Mouse (Mus musculus): ENCODE results near the gene Igsf23. TPM values are rescaled to one million over a fixed set of nuclear protein-coding genes. Genes with fewer than 3 reads are reported as not detected.
A peak's percentile ranks its signal among the peaks of the same experiment; 100 is the strongest.
"Not testable (repeated sequence)": the region's sequence is repeated elsewhere in the genome, so short reads cannot be mapped to it uniquely, and the experiment has no call there.

The Igsf23 gene
- not detected in 2 replicates for polyA plus RNA-seq (2016; fragmentation: Nextera tagmentation; extraction: Ambion mirVana)

DNA sequence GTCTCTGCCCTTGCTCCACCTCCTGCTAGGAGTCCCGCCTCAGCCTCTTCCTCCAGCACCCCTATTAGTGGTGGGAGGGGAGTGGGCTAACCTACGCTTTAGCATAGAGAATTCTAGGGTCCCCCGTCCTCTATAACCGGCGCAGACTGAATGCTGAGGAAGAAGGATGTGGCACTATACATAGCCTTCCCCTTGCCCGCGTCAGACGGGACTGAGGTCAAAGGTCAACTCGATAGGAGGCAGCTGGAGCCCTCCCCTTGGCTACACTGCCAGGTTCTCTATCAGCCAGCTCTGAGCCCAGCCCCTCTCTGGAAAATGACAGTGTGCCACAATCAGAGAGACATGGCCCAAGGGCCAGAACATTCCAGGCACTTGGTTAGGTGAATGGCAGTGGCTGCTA, at the start of gene Igsf23:
Igsf23 (minus strand) TSS at position 168 of the 400 bp plus-strand sequence.
- Histone ChIP-seq H3K4me2 (replicated peaks) (no peak within 1 kb of the TSS), H3K27ac (replicated peaks) (no peak within 1 kb of the TSS), H3K9ac (replicated peaks) (no peak within 1 kb of the TSS), H3K9me3 (no peaks in the 10 kb centered on the region), H3K36me3 (no peaks in the 10 kb centered on the region), H3K27me3 (no peaks in the 10 kb centered on the region), H3K4me1 (no peaks in the 10 kb centered on the region), H3K4me3 (no peak within 1 kb of the TSS)
- ATAC-seq (ENCODE audit: low FRiP score, low read depth): no peak
- 58% methylated on average over 9 of the region's 9 CpGs for WGBS

DNA sequence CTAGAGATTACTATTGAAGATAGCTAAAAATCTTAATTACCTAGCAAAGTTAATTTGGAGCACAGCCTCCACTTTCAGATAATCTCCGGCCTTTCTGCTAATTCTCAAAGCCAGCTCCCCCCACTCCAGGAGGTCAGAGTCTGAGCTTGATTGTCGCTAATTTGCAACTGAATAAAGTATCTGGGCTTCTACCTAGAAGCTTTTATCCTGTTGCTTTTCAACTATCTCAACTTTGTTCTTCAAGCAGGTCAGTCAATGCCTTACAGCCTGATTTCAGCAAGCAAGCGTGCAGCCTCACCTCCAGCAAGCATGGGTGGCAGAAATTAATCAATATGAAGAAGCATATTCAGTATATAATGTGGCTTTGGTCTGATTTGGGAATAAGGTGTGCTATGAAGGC, 46.2 kb upstream of the Igsf23 start:
- H3K9me3 ChIP-seq: peaks cover 12% of the 10 kb centered on the region
- not testable (repeated sequence) for ATAC-seq (ENCODE audit: low FRiP score, low read depth); H3K27ac ChIP-seq (replicated peaks); H3K9ac ChIP-seq (replicated peaks); H3K27me3 ChIP-seq; H3K4me2 ChIP-seq (replicated peaks); H3K36me3 ChIP-seq; H3K4me1 ChIP-seq; H3K4me3 ChIP-seq
- WGBS: 62% methylated on average over 3 of the region's 3 CpGs

DNA sequence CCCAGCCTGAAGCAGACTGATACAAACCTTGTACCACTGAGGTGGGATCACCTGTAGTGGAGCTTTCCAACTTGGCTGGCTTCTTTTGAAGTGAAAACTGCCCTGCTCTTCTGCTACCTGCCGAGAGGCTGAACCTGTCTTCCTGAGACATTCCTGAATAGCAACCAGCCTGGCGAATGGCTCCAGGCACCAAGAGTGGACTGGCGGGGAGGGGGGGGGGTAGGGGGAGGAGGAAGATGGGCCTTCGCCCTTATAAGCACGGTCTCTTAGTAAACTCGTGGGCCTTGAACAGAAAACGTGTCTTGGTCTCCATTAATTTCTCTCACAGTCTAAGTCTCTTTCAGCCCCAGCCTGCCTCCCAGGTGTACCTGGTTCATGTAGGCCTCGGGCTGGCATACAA, 40.6 kb upstream of the Igsf23 start, which contains the start of gene Nlrp9b:
Nlrp9b (plus strand) TSS at position 301 of the 400 bp plus-strand sequence.
- ATAC-seq (ENCODE audit: low FRiP score, low read depth); H3K36me3 ChIP-seq; H3K27me3 ChIP-seq; H3K27ac ChIP-seq (replicated peaks); H3K4me3 ChIP-seq; H3K4me1 ChIP-seq; H3K4me2 ChIP-seq (replicated peaks); H3K9ac ChIP-seq (replicated peaks): not testable (repeated sequence)
- WGBS: 69% methylated on average over 8 of the region's 8 CpGs
- H3K9me3 ChIP-seq: peaks cover 22% of the 10 kb centered on the region

DNA sequence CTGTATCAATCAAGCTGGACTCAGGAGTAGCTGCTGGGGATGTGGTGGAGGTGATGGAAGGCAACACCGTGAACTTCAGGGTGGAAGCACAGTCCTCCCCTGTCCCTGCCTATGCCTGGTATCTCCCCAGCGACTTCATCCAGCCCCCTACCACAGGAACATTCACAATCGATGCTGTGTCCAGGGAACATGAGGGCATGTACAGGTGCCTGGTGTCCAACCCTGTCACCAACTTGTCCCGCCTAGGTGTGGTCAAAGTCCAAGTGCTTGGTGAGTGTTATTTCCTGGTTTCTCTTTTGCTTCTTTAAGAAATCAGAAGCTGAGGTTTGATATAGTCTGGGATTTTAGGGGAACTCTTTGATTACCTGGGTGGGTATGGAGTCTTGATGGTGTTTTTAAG, 21.0 kb upstream of the Igsf23 start:
- no peaks in the 10 kb centered on the region for H3K27me3 ChIP-seq
- no peaks in the 10 kb centered on the region for H3K4me1 ChIP-seq
- no peak overlapping the region for H3K9ac ChIP-seq (replicated peaks)
- no peak overlapping the region for H3K4me2 ChIP-seq (replicated peaks)
- WGBS: 86% methylated on average over 4 of the region's 4 CpGs
- no peak overlapping the region for H3K27ac ChIP-seq (replicated peaks)
- H3K9me3 ChIP-seq: peaks cover 32% of the 10 kb centered on the region
- H3K36me3 ChIP-seq: no peaks in the 10 kb centered on the region
- no peak overlapping the region for H3K4me3 ChIP-seq
- no peak for ATAC-seq (ENCODE audit: low FRiP score, low read depth)

DNA sequence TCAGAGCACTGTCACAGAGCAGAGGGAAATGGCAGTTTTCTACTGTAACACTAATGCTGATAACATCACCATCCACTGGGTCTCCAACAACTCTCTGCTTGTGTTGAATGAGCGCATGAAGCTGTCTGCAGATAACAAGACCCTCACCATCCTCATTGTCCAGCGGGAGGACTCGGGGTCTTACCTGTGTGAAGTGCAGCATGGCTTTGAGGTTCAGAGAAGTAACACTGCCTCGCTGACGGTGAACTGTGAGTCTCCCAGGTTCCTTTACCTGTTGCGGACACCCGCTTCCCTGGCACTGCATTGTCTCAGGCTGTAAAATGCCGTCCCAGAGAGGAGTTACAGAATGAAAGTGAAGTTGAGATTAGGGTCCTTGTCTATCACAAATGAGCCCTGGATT, 19.6 kb upstream of the Igsf23 start:
- H3K9me3 ChIP-seq: peaks cover 32% of the 10 kb centered on the region
- H3K27ac ChIP-seq (replicated peaks): no peak overlapping the region
- no peak overlapping the region for H3K4me2 ChIP-seq (replicated peaks)
- no peaks in the 10 kb centered on the region for H3K4me1 ChIP-seq
- no peak overlapping the region for H3K4me3 ChIP-seq
- H3K9ac ChIP-seq (replicated peaks): no peak overlapping the region
- WGBS: 94% methylated on average over 8 of the region's 8 CpGs
- H3K36me3 ChIP-seq: no peaks in the 10 kb centered on the region
- no peaks in the 10 kb centered on the region for H3K27me3 ChIP-seq
- ATAC-seq (ENCODE audit: low FRiP score, low read depth): no peak

DNA sequence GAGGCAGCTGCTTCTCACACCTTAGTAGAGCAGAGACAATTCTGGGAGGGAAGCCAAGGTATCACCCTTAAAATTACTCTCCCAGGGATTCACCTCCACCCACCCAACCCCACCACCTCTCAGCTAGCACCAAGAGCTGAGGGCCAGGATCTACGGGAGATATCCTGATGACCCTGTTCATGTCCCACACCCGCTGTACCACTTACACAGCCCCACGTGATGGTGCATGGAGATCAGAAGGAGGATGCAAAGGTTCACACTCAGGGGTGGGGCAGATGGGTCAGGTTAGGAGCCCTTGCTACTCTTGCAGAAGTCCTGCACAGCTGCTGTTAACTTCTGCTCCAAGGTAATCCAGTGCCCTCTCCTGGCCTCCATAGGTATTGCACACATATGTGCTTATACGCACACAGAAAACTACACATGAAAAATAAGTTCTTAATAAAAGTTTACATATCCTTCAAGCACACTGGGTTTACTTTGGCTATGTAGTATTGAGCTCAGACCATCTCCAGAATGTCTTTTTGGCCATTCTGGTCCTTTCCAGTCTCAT, 19.1 kb upstream of the Igsf23 start:
- H3K27ac ChIP-seq (replicated peaks): no peak overlapping the region
- no peak overlapping the region for H3K9ac ChIP-seq (replicated peaks)
- no peak overlapping the region for H3K4me2 ChIP-seq (replicated peaks)
- 92% methylated on average over 4 of the region's 4 CpGs for WGBS
- H3K9me3 ChIP-seq: peaks cover 32% of the 10 kb centered on the region
- H3K4me3 ChIP-seq: no peak overlapping the region
- no peak for ATAC-seq (ENCODE audit: low FRiP score, low read depth)
- no peaks in the 10 kb centered on the region for H3K4me1 ChIP-seq
- H3K27me3 ChIP-seq: no peaks in the 10 kb centered on the region
- H3K36me3 ChIP-seq: no peaks in the 10 kb centered on the region

DNA sequence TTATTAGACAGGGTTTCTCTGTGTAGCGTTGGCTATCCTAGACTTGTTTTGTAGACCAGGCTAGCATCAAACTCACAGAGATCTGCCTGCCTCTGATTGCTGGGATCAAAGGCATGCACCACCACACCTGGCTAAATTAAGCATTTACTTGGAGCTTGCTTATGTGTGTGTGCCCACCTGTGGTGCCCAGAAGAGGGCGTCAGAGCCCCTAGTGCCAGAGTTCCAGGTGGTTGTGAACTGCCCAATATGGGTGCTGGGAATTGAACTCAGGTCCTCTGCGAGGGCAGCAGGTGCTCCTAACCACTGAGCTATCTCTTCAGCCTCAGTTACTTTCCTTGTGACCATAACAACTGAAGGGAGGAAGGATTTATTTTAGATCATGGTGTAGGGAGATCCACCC, 18.6 kb upstream of the Igsf23 start:
- Histone ChIP-seq H3K4me1 (no peaks in the 10 kb centered on the region), H3K27me3 (no peaks in the 10 kb centered on the region), H3K36me3 (no peaks in the 10 kb centered on the region), H3K9ac (replicated peaks) (no peak overlapping the region), H3K4me2 (replicated peaks) (no peak overlapping the region), H3K27ac (replicated peaks) (no peak overlapping the region), H3K9me3 (peaks cover 32% of the 10 kb centered on the region), H3K4me3 (no peak overlapping the region)
- 74% methylated on average over 3 of the region's 3 CpGs for WGBS
- ATAC-seq (ENCODE audit: low FRiP score, low read depth): no peak

DNA sequence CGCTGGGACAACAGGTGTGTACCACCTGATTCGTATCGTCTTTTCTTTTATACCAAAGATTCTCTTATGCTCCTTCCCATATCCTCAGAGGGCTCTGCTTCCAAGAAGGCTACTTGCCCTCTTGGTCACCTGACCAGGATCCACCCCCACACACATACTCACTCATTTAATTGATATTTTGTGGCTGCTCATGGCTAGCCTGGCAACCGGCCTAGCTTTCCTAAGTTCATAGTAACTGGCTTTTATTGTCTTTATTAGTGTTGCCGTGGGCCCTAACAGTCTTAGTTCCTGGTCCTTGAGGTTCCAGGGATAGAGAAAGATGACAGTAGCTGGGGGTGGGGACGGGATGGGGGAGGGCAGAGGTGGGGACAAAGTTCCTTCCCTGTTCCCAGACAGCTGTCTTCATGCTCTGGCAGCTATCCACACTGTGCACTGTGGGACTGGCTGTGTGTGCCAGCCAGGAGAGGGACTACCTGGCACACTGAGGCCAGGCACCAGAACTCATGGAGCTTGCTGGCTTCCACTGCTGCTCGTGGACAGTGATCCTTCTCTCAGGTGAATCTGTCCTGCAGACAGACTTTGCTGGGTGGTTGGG, 14.5 kb upstream of the Igsf23 start, which contains the start of gene Ceacam20:
Ceacam20 (plus strand) TSS at position 428 of the 595 bp plus-strand sequence.
- no peaks in the 10 kb centered on the region for H3K4me1 ChIP-seq
- no peaks in the 10 kb centered on the region for H3K36me3 ChIP-seq
- H3K9me3 ChIP-seq: peaks cover 13% of the 10 kb centered on the region
- no peaks in the 10 kb centered on the region for H3K27me3 ChIP-seq
- WGBS: 82% methylated on average over 7 of the region's 7 CpGs
- no peak within 1 kb of the TSS for H3K9ac ChIP-seq (replicated peaks)
- no peak within 1 kb of the TSS for H3K4me3 ChIP-seq
- no peak for ATAC-seq (ENCODE audit: low FRiP score, low read depth)
- no peak within 1 kb of the TSS for H3K4me2 ChIP-seq (replicated peaks)
- H3K27ac ChIP-seq (replicated peaks): no peak within 1 kb of the TSS

DNA sequence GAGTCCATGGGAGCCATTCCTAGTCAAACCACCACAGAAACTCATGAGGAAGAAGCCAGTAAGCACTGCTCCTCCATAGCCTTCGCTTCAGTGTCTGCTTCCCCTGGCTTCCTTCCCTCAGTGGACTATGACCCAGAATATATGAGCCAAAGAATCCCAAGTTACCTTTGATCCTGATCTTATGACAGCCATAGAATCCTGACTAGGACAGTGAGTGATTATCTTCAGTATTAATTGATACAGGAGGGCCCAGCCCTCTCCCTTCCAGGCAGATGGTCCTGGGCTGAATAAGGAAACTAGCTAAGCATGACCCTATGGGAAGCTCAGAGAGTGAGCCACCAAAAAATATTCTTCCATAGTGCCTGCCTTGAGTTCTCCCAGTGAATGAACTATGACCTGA, 11.9 kb upstream of the Igsf23 start:
- Histone ChIP-seq H3K4me1 (no peaks in the 10 kb centered on the region), H3K36me3 (no peaks in the 10 kb centered on the region), H3K9me3 (no peaks in the 10 kb centered on the region), H3K4me3 (no peak overlapping the region), H3K4me2 (replicated peaks) (no peak overlapping the region), H3K27ac (replicated peaks) (no peak overlapping the region), H3K27me3 (no peaks in the 10 kb centered on the region), H3K9ac (replicated peaks) (no peak overlapping the region)
- WGBS: 70% methylated on average over 1 of the region's 1 CpGs
- no peak for ATAC-seq (ENCODE audit: low FRiP score, low read depth)

DNA sequence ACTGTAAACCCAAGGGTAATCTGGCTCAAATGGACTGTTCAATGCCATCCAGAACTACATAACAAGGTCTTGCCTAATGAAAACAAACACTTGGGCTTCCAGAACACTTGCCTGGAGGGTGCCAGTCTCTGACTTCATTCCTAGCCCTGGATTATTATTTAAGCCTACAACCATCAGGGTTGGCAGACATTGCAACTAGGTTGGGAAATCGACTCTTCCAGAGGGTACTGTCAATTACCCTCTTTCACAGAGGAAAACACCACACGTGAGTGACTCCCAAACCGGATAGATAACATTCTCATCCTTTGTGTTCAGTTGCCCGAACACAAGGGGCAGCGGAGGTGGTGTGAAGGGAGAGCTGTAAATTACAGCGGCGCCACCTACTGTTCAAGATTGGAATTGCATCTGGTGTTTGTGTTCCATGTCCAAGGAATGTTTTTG, 5.8 kb upstream of the Igsf23 start:
- Histone ChIP-seq H3K36me3 (no peaks in the 10 kb centered on the region), H3K4me2 (replicated peaks) (no peak overlapping the region), H3K4me1 (no peaks in the 10 kb centered on the region), H3K27ac (replicated peaks) (no peak overlapping the region), H3K9ac (replicated peaks) (no peak overlapping the region), H3K27me3 (no peaks in the 10 kb centered on the region), H3K9me3 (no peaks in the 10 kb centered on the region), H3K4me3 (no peak overlapping the region)
- WGBS: 3% methylated on average over 7 of the region's 7 CpGs
- ATAC-seq (ENCODE audit: low FRiP score, low read depth): peak; percentile 52; the same call in 1 of the 2 replicates

DNA sequence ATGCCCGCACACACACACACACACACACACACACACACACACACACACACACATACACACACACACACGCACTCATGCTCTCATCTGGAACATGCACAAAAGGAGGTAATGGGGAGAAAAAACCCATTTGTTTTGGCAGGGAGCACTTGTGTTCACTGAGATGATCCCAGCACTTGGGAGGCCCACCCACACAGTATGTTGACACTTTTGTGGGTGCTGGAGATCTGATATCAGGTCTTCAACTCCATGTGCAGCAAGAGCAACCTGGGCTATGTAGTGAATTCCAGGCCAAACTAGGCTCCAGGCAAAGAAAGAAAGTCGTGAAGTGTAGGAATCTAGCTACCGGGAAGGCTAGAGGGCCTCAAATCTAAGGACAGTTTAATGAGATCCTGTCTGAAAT, 5.3 kb upstream of the Igsf23 start:
- no peak overlapping the region for H3K4me2 ChIP-seq (replicated peaks)

DNA sequence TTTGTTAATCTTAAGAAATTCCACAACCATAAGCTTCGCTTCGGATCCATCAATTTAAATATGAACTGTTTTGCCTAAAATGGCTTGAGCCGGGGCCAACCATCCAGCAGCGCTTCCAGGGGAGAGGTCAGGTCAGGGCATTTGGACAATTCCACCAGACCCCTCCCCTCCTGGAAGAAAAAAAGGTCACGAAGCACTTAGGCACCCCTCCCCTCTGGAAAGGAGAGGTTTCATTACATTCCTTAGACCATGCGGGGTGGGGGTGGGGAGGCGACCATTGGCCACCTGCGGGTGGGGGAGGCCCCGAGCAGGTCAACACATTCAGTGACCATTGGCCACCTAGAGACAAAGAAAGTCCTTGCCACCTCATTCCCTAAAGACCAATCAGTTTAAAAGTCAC, 2.5 kb upstream of the Igsf23 start:
- no peak for ATAC-seq (ENCODE audit: low FRiP score, low read depth)
- H3K9me3 ChIP-seq: no peaks in the 10 kb centered on the region
- no peak overlapping the region for H3K9ac ChIP-seq (replicated peaks)
- no peak overlapping the region for H3K4me3 ChIP-seq
- 47% methylated on average over 9 of the region's 9 CpGs for WGBS
- H3K4me2 ChIP-seq (replicated peaks): no peak overlapping the region
- H3K4me1 ChIP-seq: no peaks in the 10 kb centered on the region
- no peaks in the 10 kb centered on the region for H3K27me3 ChIP-seq
- H3K36me3 ChIP-seq: no peaks in the 10 kb centered on the region
- no peak overlapping the region for H3K27ac ChIP-seq (replicated peaks)

More for the DNA sequence above, 5.3 kb upstream of the Igsf23 start:
- Histone ChIP-seq H3K36me3 (no peaks in the 10 kb centered on the region), H3K9ac (replicated peaks) (no peak overlapping the region), H3K27ac (replicated peaks) (no peak overlapping the region), H3K9me3 (no peaks in the 10 kb centered on the region), H3K4me3 (no peak overlapping the region), H3K4me1 (no peaks in the 10 kb centered on the region), H3K27me3 (no peaks in the 10 kb centered on the region)
- WGBS: 76% methylated on average over 4 of the region's 4 CpGs
- no peak for ATAC-seq (ENCODE audit: low FRiP score, low read depth)

Measured in midbrain, embryonic 12.5 days (tissue).